Mouse (Mus musculus) cerebellum, adult 11 months (tissue): Measurements from ENCODE around the gene Apoa1.

Experiments
- DNase-seq: peaks from one replicate; pipeline ENCODE4 v3.0.0; 2022

Gene Apoa1

GRCm38 (mm10) chr9:46215338-46216322, 12.8 kb upstream of the Apoa1 start:
- peak; percentile 39 for DNase-seq

GRCm38 (mm10) chr9:46216744-46217470, 11.5 kb upstream of the Apoa1 start:
- no peak for DNase-seq

- no peak for DNase-seq
Measured at GRCm38 (mm10) chr9:46218176-46218575, 10.2 kb upstream of the Apoa1 start.

- DNase-seq = no peak
Measured at GRCm38 (mm10) chr9:46223090-46223489, 5.3 kb upstream of the Apoa1 start.

- no peak for DNase-seq
Measured at GRCm38 (mm10) chr9:46224101-46224500, 4.3 kb upstream of the Apoa1 start.

- DNase-seq = no peak
Measured at GRCm38 (mm10) chr9:46224945-46225660, 3.3 kb upstream of the Apoa1 start.

- DNase-seq = no peak
Measured at GRCm38 (mm10) chr9:46227064-46227614, 1.2 kb upstream of the Apoa1 start.

- DNase-seq = peak; percentile 92
Measured at GRCm38 (mm10) chr9:46229573-46230449, 1.4 kb downstream of the Apoa1 start.

GRCm38 (mm10) chr9:46230450-46230975, 2.1 kb downstream of the Apoa1 start:
- no peak for DNase-seq

- DNase-seq = peak; percentile 44
Measured at GRCm38 (mm10) chr9:46235196-46235595, 6.8 kb downstream of the Apoa1 start.

- DNase-seq = no peak
Measured at GRCm38 (mm10) chr9:46235596-46235648, 7.0 kb downstream of the Apoa1 start, which contains the start of gene Apoc3. Gene Apoc3, minus strand, starts transcription at chr9:46235636.

GRCm38 (mm10) chr9:46235649-46236048, 7.3 kb downstream of the Apoa1 start:
- no peak for DNase-seq

- no peak for DNase-seq
Measured at GRCm38 (mm10) chr9:46238850-46239249, 10.5 kb downstream of the Apoa1 start.

- DNase-seq = no peak
Measured at GRCm38 (mm10) chr9:46240526-46241153, 12.3 kb downstream of the Apoa1 start, which contains the start of gene Apoa4. Gene Apoa4, plus strand, starts transcription at chr9:46240696.

GRCm38 (mm10) chr9:46241818-46242217, 13.4 kb downstream of the Apoa1 start:
- DNase-seq = no peak

GRCm38 (mm10) chr9:46243122-46243521, 14.7 kb downstream of the Apoa1 start:
- DNase-seq = no peak

GRCm38 (mm10) chr9:46243584-46243983, 15.2 kb downstream of the Apoa1 start:
- DNase-seq = no peak

GRCm38 (mm10) chr9:46246752-46247324, 18.5 kb downstream of the Apoa1 start:
- DNase-seq = peak; percentile 57

GRCm38 (mm10) chr9:46256177-46256576, 27.8 kb downstream of the Apoa1 start:
- DNase-seq = no peak

- no peak for DNase-seq
Measured at GRCm38 (mm10) chr9:46256658-46257385, 28.4 kb downstream of the Apoa1 start.
